Mouse (Mus musculus): ENCODE measurements around the gene Leng8. TPM values are rescaled to one million over a fixed set of nuclear protein-coding genes. Genes with fewer than 3 reads are reported as not detected.
A peak's percentile ranks its signal among the peaks of the same experiment; 100 is the strongest.

Gene Leng8
- total RNA-seq, 2 experiments from 2014 or later = 21.7 to 142 TPM

GRCm38 (mm10) chr7:4178438-4178837, 41.6 kb downstream of the Leng8 start:
- peak; percentile 67 for ATAC-seq (replicated peaks; ENCODE audit: low FRiP score, low TSS enrichment, poor library complexity, severe bottlenecking)

Other genes with a start within 250 kb of the Leng8 start
- gene Gm14548, start 238.9 kb upstream of the Leng8 start, total RNA-seq (2014; fragmentation: Nextera tagmentation) = not detected in 2 replicates
- not detected in 2 replicates for gene Gm14548, start 238.9 kb upstream of the Leng8 start, total RNA-seq (2017)
- gene Lilra6, start 221.5 kb upstream of the Leng8 start, total RNA-seq (2014; fragmentation: Nextera tagmentation) = 0.47 TPM in 1 of 2 replicates, not detected in the other
- not detected in 2 replicates for gene Lilra6, start 221.5 kb upstream of the Leng8 start, total RNA-seq (2017)
- 10.6 and 13.4 TPM in 2 replicates for gene Lair1, start 73.8 kb upstream of the Leng8 start, total RNA-seq (2014; fragmentation: Nextera tagmentation)
- gene Lair1, start 73.8 kb upstream of the Leng8 start, total RNA-seq (2017) = 7.2 and 22.0 TPM in 2 replicates
- gene Ttyh1, start 17.6 kb upstream of the Leng8 start, total RNA-seq (2014; fragmentation: Nextera tagmentation) = not detected in 2 replicates
- gene Ttyh1, start 17.6 kb upstream of the Leng8 start, total RNA-seq (2017) = not detected in 2 replicates
- 0.47 TPM in 1 of 2 replicates, not detected in the other for gene Leng9, start 13.3 kb downstream of the Leng8 start, total RNA-seq (2014; fragmentation: Nextera tagmentation)
- 2.6 and 3.2 TPM in 2 replicates for gene Leng9, start 13.3 kb downstream of the Leng8 start, total RNA-seq (2017)
- not detected in 2 replicates for gene Cdc42ep5, start 27.8 kb downstream of the Leng8 start, total RNA-seq (2014; fragmentation: Nextera tagmentation)
- not detected in 2 replicates for gene Cdc42ep5, start 27.8 kb downstream of the Leng8 start, total RNA-seq (2017)
- gene Lilra5, start 100.7 kb downstream of the Leng8 start, total RNA-seq (2014; fragmentation: Nextera tagmentation) = not detected in 2 replicates
- gene Lilra5, start 100.7 kb downstream of the Leng8 start, total RNA-seq (2017) = not detected in 2 replicates
- 6.5 TPM in 1 of 2 replicates, not detected in the other for gene Ncr1, start 200.7 kb downstream of the Leng8 start, total RNA-seq (2014; fragmentation: Nextera tagmentation)
- gene Ncr1, start 200.7 kb downstream of the Leng8 start, total RNA-seq (2017) = 1.6 and 30.8 TPM in 2 replicates